ENCODE assay signal across 9 mouse cellular contexts in the genomic region with DNA sequence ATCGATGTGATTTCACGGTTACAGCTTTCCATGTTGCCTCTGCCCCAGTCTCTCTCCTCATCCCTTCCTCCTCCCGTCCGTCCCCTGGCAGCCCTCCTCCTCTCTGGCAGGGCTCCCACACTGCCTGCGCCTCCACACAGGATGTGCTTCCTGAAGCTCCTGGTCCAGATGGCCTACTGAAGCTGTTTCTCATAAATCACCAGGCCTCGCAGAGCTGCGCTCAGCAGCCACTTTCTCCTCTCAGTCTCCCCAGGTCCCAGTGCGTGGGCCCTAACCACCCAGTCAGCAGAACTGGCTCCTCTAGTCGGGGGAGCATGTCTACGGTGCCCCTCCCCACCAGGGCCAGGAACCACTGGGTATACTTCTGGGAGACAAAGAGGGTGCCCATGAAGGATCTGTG.
DNase-seq lines count a peak whose midpoint lies in the region; ATAC-seq and TF ChIP-seq lines count a peak whose summit lies in the region.
"Had no signal": no experiment of that assay in that cellular context is flagged by ENCODE, and none has a peak within 500 bp of the region (broad histone marks: within the 10 kb centered on the region; RNA-seq: fewer than 3 reads in every experiment).

No protein-coding gene starts in this region.

- no peak for TF ChIP-seq CTCF in stomach, postnatal 0 days (IDR thresholded peaks at IDR 0.05; ENCODE audit: low read depth)

- peak; percentile 36 for DNase-seq in 3T3-L1 (ENCODE audit: low read depth, low spot score)
- peak; percentile 82 for DNase-seq in adrenal gland, postnatal 14 days
- DNase-seq in heart, postnatal 10 days: peak; percentile 82 to 84
- DNase-seq in layer of hippocampus, adult 9-10 months (ENCODE audit: low spot score): peak; percentile 46
- DNase-seq in stomach, postnatal 0 days (ENCODE audit: low spot score): peak; percentile 47

- peak; percentile 99 for ATAC-seq in frontal cortex, adult (ENCODE audit: low TSS enrichment)
- peak; percentile 93 for ATAC-seq in lung, embryonic 16.5 days (ENCODE audit: low read depth)
- peak; percentile 63 for ATAC-seq in stomach, postnatal 0 days (ENCODE audit: low FRiP score, low TSS enrichment)
- no peak for ATAC-seq in CD4-positive, CD25-positive, alpha-beta regulatory T cell, adult 4 months

- H3K4me2 ChIP-seq in lung, embryonic 16.5 days (ENCODE audit: low read depth, low read length): no peak overlapping the region
- H3K4me2 ChIP-seq in stomach, postnatal 0 days (replicated peaks; ENCODE audit: low read depth): no peak overlapping the region
- H3K4me2 ChIP-seq: limb, embryonic 15.5 days had no signal

- H3K27ac ChIP-seq in lung, embryonic 16.5 days (ENCODE audit: low read length): no peak overlapping the region
- no peak overlapping the region for H3K27ac ChIP-seq in stomach, postnatal 0 days (replicated peaks)
- H3K27ac ChIP-seq: limb, embryonic 15.5 days had no signal

- peaks cover 6% of the 10 kb centered on the region for H3K4me1 ChIP-seq in lung, embryonic 16.5 days (replicated peaks; ENCODE audit: control insufficient read depth, insufficient read depth, low read length)
- H3K4me1 ChIP-seq in stomach, postnatal 0 days (replicated peaks; ENCODE audit: control insufficient read depth, insufficient read depth): no peaks in the 10 kb centered on the region

- no peaks in the 10 kb centered on the region for H3K36me3 ChIP-seq in lung, embryonic 16.5 days (ENCODE audit: control insufficient read depth, insufficient read depth, low read length)
- H3K36me3 ChIP-seq in stomach, postnatal 0 days (ENCODE audit: control insufficient read depth, insufficient read depth, low read length): no peaks in the 10 kb centered on the region
- H3K36me3 ChIP-seq: limb, embryonic 15.5 days had no signal

- H3K4me3 ChIP-seq in lung, embryonic 16.5 days (ENCODE audit: low read length): no peak overlapping the region
- no peak overlapping the region for H3K4me3 ChIP-seq in stomach, postnatal 0 days (ENCODE audit: low read depth, low read length)
- H3K4me3 ChIP-seq: limb, embryonic 15.5 days had no signal

- intact Hi-C loops in heart, postnatal 10 days (cut with DNase I): no loop called here

- WGBS in lung, embryonic 16.5 days: 28% methylated on average over 10 of the region's 10 CpGs
- WGBS in stomach, postnatal 0 days: 21% methylated on average over 10 of the region's 10 CpGs

- H3K9me3 ChIP-seq in lung, embryonic 16.5 days (ENCODE audit: control insufficient read depth, low read length): no peaks in the 10 kb centered on the region
- H3K9me3 ChIP-seq in stomach, postnatal 0 days (ENCODE audit: control insufficient read depth, low read length): no peaks in the 10 kb centered on the region
- H3K9me3 ChIP-seq: limb, embryonic 15.5 days had no signal

- TF ChIP-seq EP300 in stomach, postnatal 0 days (optimal IDR thresholded peaks at IDR 0.05): no peak

- H3K27me3 ChIP-seq in lung, embryonic 16.5 days (ENCODE audit: control insufficient read depth, insufficient read depth, low read depth, low read length): no peaks in the 10 kb centered on the region
- H3K27me3 ChIP-seq in stomach, postnatal 0 days (ENCODE audit: control insufficient read depth, insufficient read depth, low read length): no peaks in the 10 kb centered on the region
- H3K27me3 ChIP-seq: limb, embryonic 15.5 days had no signal

- no peak overlapping the region for H3K9ac ChIP-seq in lung, embryonic 16.5 days (ENCODE audit: low read length)
- H3K9ac ChIP-seq in stomach, postnatal 0 days (ENCODE audit: low read length): no peak overlapping the region
- H3K9ac ChIP-seq: limb, embryonic 15.5 days had no signal
